Mouse (Mus musculus) spleen, adult 2 months (tissue): ENCODE measurements around the gene Hba-x.

Experiments
- CTCF ChIP-seq: fragments of 200-500 bp; IDR thresholded peaks from 2 replicates; pipeline ENCODE4 v1.5.1; 2011; ENCODE audit warnings: mild to moderate bottlenecking, inconsistent platforms; ENCODE audit not compliant: insufficient read depth, insufficient read length, insufficient replicate concordance; ENCODE audit errors: extremely low read depth
- POLR2A ChIP-seq: fragments of 200-500 bp; IDR thresholded peaks from 2 replicates; pipeline ENCODE4 v1.6.1; 2011; ENCODE audit warnings: low read depth, low read length, inconsistent platforms

GRCm38 (mm10) chr11:32242209-32242608, 34.0 kb upstream of the Hba-x start:
- TF ChIP-seq CTCF (no peak), POLR2A (no peak)
